Mouse (Mus musculus) stomach, embryonic 14.5 days (tissue): ENCODE measurements around the gene F2rl3. TPM values are rescaled to one million over a fixed set of nuclear protein-coding genes. Genes with fewer than 3 reads are reported as not detected.

Source experiments
- ATAC-seq: fragments of 200-750 bp; cut with Nextera tagmentation; 2 replicates; pipeline ENCODE4 v1.8.0; 2017; ENCODE audit warnings: low read depth, moderate TSS enrichment; ENCODE audit not compliant: insufficient number of reproducible peaks, insufficient read depth, low FRiP score
- H3K27ac ChIP-seq: fragments of 300-500 bp; sonication (generic); 2 replicates; pipeline ENCODE4 v1.5.1; 2014; ENCODE audit warnings: mild to moderate bottlenecking, low read length, moderate library complexity, mixed read lengths
- H3K27me3 ChIP-seq: fragments of 300-500 bp; sonication (generic); 2 replicates; pipeline ENCODE4 v1.6.1; 2014; ENCODE audit warnings: low read length, control low read depth, mixed read lengths; ENCODE audit not compliant: control insufficient read depth, insufficient read depth
- H3K36me3 ChIP-seq: fragments of 300-500 bp; sonication (generic); 2 replicates; pipeline ENCODE4 v1.6.1; 2014; ENCODE audit warnings: mild to moderate bottlenecking, control low read depth, low read length, moderate library complexity, mixed read lengths; ENCODE audit not compliant: control insufficient read depth, insufficient read depth
- H3K4me1 ChIP-seq: fragments of 300-500 bp; sonication (generic); 2 replicates; pipeline ENCODE4 v1.6.1; 2014; ENCODE audit warnings: low read length, control low read depth, mixed read lengths; ENCODE audit not compliant: control insufficient read depth, insufficient read depth
- H3K4me2 ChIP-seq: fragments of 300-500 bp; sonication (generic); replicated peaks from 2 replicates; pipeline ENCODE4 v1.6.1; 2014; ENCODE audit warnings: low read depth, low read length, control low read depth
- H3K4me3 ChIP-seq: fragments of 300-500 bp; sonication (generic); 2 replicates; pipeline ENCODE4 v1.5.1; 2014; ENCODE audit warnings: low read depth, low read length, control low read depth
- H3K9ac ChIP-seq: fragments of 300-500 bp; sonication (generic); replicated peaks from 2 replicates; pipeline ENCODE4 v1.6.1; 2014; ENCODE audit warnings: low read depth, mild to moderate bottlenecking, control low read depth, low read length, moderate library complexity, mixed read lengths
- H3K9me3 ChIP-seq: fragments of 300-500 bp; sonication (generic); 2 replicates; pipeline ENCODE4 v1.6.1; 2016; ENCODE audit warnings: low read depth, low read length, control low read depth; ENCODE audit not compliant: control insufficient read depth
- WGBS: fragments of 180-500 bp; shearing (Covaris S2); extraction: QIAGEN DNeasy Blood & Tissue Kit; methylation state at CpG from one replicate; pipeline ENCODE4 v1.1.7; 2014; 5-methylcytosine and 5-hydroxymethylcytosine counted together
- polyA plus RNA-seq: library from polyadenylated mRNA; unstranded; fragments of >200 nt; fragmentation: Nextera tagmentation; extraction: Ambion mirVana; gene quantifications from 2 replicates; pipeline ENCODE4 v1.2.1, GENCODE M21; 2014

The F2rl3 gene
- polyA plus RNA-seq, 1 experiment from 2014 or later: 2.5 TPM

DNA sequence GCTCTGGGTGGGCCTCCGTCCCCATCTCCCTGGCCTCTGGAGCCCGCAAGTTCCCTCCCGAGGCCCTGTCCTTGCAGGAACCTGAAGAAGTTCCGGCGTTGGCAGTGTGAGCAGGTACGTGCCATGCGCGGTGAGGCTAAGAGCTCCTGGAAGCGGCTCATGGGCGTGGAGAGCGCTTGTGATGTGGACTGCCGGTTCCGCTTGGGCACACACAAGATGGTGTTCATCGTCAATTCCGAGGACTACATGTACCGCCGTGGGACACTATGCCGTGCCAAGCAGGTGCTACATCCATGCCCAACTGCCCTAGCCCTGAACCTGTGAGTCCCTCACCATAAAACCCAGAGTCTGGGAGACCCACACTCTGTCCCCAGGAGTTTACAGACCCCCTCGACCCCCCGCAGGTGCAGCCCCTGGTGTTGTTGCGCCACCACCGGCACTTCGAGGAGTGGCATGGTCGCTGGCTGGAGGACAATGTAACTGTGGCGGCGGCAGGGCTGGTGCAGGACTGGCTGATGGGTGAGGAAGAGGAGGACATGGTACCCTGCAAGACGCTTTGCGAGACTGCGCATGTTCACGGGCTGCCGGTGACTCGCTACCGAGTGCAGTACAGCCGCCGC is 4.8 kb upstream of the F2rl3 start:
- Histone ChIP-seq H3K4me2 (no peak overlapping the region), H3K27ac (no peak overlapping the region), H3K4me3 (no peak overlapping the region), H3K9me3 (no peaks in the 10 kb centered on the region), H3K27me3 (no peaks in the 10 kb centered on the region), H3K9ac (no peak overlapping the region), H3K4me1 (no peaks in the 10 kb centered on the region), H3K36me3 (peaks cover 50% of the 10 kb centered on the region)
- ATAC-seq: no peak; the same call in 1 of the 2 replicates
- WGBS: 95% methylated on average over 35 of the region's 35 CpGs

DNA sequence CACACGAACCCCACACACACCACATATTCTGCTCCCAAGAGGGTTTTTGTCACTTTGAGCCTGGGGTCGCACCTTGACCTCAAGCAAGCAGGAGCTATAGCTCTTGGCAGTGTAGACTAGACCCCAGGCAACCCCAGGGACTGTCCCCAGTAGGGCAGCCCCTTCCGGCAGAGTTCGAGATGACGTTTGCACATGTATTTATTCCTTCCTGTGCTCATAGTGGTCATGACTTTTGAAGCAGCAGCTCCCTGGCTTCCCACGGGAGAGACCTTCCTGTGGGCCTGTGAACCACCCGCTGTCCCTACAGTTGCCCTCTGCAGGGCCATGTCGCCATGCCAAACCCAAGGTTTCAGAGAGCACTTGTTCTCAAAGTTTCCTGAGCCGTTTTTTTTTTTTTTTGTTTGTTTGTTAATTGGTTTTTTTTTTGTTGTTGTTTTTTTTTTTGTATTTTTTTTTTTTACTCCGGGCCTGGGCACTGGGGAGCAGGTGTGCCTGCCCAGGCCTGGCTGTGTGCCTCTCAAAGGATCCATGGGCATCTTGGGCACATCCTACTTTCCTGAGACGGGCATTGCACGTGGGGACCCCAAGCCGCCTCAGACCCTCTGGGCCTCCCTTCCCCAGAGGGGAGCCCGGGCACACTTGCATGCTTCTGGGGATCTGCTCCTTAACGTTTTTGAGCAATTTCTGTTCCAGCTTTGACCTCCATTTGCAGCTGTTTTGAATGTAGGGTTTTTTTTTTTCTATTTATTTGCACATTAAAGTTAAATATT is 4.1 kb upstream of the F2rl3 start:
- Histone ChIP-seq H3K4me1 (no peaks in the 10 kb centered on the region), H3K4me3 (no peak overlapping the region), H3K36me3 (peaks cover 44% of the 10 kb centered on the region), H3K9me3 (no peaks in the 10 kb centered on the region), H3K27ac (no peak overlapping the region), H3K27me3 (no peaks in the 10 kb centered on the region), H3K9ac (no peak overlapping the region), H3K4me2 (no peak overlapping the region)
- no peak for ATAC-seq
- 91% methylated on average over 15 of the region's 15 CpGs for whole genome bisulfite sequencing

DNA sequence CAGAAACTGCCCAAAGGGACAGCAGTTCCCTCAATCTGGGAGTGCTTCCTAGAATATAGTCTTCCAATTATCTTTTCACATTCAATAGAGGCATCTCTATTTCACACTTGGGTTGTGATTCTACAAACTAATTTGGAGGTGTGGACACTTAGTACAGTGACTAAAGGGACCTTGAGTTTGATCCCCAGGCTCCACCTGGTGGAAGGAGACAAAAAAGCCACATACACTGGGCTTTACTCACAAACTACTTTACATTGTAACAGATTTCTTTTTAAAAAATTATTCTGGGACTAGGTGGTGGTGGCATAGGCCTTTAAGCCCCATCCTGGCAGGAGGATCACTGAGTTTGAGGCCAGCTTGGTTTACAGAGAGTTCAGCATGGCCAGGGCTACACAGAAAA is 3.4 kb upstream of the F2rl3 start:
- H3K27ac ChIP-seq: no peak overlapping the region
- no peaks in the 10 kb centered on the region for H3K27me3 ChIP-seq
- H3K36me3 ChIP-seq: peaks cover 37% of the 10 kb centered on the region
- no peak for ATAC-seq
- no peaks in the 10 kb centered on the region for H3K9me3 ChIP-seq
- no peak overlapping the region for H3K9ac ChIP-seq
- no peaks in the 10 kb centered on the region for H3K4me1 ChIP-seq
- H3K4me2 ChIP-seq: no peak overlapping the region
- no peak overlapping the region for H3K4me3 ChIP-seq

DNA sequence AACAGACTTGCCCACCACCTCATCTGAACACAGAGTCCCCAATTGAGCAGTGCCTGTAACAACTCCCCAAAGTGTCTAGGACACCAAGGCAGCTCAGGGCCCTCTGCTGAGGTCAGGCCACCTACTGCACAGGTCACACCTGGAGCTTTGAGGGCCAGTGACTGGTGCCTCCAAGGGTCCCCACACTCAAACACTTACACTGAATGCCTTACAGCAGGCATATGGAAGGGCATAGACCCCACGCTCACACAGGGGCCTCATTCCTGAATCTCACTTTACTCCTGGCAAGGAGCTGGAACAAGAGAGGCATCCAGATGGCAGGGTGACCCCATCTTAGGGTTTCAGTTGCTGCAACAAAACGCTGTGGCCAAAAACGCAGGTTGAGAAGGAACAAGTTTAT is 1.5 kb upstream of the F2rl3 start:
- Histone ChIP-seq H3K4me2 (no peak overlapping the region), H3K9me3 (no peaks in the 10 kb centered on the region), H3K36me3 (peaks cover 29% of the 10 kb centered on the region), H3K4me3 (no peak overlapping the region), H3K9ac (no peak overlapping the region), H3K27me3 (no peaks in the 10 kb centered on the region), H3K4me1 (no peaks in the 10 kb centered on the region), H3K27ac (no peak overlapping the region)
- WGBS: 90% methylated on average over 3 of the region's 3 CpGs
- ATAC-seq: no peak

DNA sequence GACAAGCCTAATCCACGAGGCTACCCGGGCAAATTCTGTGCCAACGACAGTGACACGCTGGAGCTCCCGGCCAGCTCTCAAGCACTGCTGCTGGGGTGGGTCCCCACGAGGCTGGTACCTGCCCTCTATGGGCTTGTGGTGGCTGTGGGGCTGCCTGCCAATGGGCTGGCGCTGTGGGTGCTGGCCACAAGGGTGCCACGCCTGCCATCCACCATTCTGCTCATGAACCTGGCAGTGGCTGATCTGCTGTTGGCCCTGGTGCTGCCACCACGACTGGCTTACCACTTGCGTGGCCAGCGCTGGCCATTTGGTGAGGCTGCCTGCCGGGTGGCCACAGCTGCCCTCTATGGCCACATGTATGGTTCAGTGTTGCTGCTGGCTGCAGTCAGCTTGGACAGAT is 626 bp downstream of the F2rl3 start:
- WGBS: 86% methylated on average over 12 of the region's 12 CpGs
- H3K36me3 ChIP-seq: peaks cover 9% of the 10 kb centered on the region; the same call in 1 of the 2 replicates
- no peaks in the 10 kb centered on the region for H3K4me1 ChIP-seq
- H3K4me2 ChIP-seq: no peak overlapping the region
- peak overlapping the region; percentile 44; the same call in 1 of the 2 replicates for H3K27ac ChIP-seq
- H3K27me3 ChIP-seq: no peaks in the 10 kb centered on the region
- ATAC-seq: no peak
- H3K9ac ChIP-seq: no peak overlapping the region
- no peaks in the 10 kb centered on the region for H3K9me3 ChIP-seq
- no peak overlapping the region for H3K4me3 ChIP-seq

DNA sequence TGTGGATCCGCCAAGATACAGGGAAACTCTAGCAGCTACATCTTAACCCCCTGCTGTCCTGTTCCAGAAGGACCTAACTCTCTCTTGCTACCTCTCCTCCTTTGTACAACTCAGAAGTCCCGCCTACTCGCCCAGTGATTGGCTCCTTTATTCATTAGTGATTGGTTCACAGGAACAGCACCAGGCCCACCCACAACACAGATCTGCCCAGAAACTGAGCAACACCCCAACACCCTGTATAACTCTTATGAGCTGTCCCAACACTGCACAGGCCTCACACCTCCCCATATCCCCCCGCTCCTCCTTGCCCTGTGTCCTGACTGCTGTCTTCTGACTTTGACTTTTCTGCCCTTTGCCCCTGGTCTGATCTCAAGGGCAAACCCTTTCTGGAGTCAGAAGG is 4.0 kb downstream of the F2rl3 start:
- Histone ChIP-seq H3K27me3 (no peaks in the 10 kb centered on the region), H3K9ac (no peak overlapping the region), H3K4me1 (no peaks in the 10 kb centered on the region), H3K4me2 (no peak overlapping the region), H3K4me3 (no peak overlapping the region), H3K27ac (no peak overlapping the region), H3K9me3 (no peaks in the 10 kb centered on the region), H3K36me3 (no peaks in the 10 kb centered on the region)
- 80% methylated on average over 4 of the region's 4 CpGs for WGBS
- no peak for ATAC-seq

DNA sequence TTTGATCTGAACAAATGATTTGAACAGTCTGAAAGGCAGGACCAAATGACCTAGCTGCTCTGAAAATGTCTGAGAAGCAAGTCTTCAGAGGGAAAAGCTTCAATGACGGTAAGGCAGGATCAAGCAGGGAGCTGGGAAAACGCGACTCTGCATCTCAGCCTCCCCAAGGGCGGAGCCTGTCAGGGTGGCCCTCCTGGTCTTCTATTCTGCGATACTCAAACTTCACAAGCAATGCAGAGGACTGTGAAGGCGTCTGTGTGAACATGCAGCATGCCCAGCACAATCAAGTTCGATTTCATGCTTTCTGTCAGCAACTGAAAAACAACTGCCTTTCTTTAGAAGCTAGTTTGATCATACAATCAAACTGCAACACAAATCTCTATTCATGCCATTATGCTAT is 5.1 kb downstream of the F2rl3 start:
- ATAC-seq: no peak
- no peak overlapping the region for H3K4me3 ChIP-seq
- no peaks in the 10 kb centered on the region for H3K9me3 ChIP-seq
- WGBS: 26% methylated on average over 7 of the region's 7 CpGs
- no peak overlapping the region for H3K9ac ChIP-seq
- no peaks in the 10 kb centered on the region for H3K27me3 ChIP-seq
- H3K36me3 ChIP-seq: no peaks in the 10 kb centered on the region
- no peaks in the 10 kb centered on the region for H3K4me1 ChIP-seq
- H3K4me2 ChIP-seq: no peak overlapping the region
- H3K27ac ChIP-seq: no peak overlapping the region

DNA sequence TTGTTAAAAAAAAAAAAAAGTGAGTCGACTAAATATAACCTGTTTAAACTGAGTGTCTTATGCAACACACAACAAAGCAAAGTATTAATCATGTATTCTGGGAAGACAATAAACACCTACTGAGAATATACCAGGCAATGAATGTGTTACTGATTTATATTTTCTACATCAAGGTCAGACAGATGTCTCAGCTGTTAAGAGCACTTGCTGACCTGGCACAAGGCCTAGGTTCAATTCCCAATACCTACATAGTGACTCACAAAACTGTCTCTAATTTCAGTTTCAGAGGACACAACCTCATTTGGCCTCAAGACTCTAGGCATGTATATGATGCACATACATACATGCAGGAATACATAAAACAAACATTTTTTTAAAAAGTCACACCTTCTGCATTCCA is 16.1 kb downstream of the F2rl3 start:
- no peaks in the 10 kb centered on the region for H3K27me3 ChIP-seq
- ATAC-seq: no peak
- no peak overlapping the region for H3K9ac ChIP-seq
- no peaks in the 10 kb centered on the region for H3K36me3 ChIP-seq
- no peak overlapping the region for H3K4me3 ChIP-seq
- 88% methylated on average over 1 of the region's 1 CpGs for WGBS
- no peak overlapping the region for H3K27ac ChIP-seq
- H3K9me3 ChIP-seq: no peaks in the 10 kb centered on the region
- H3K4me1 ChIP-seq: no peaks in the 10 kb centered on the region
- H3K4me2 ChIP-seq: no peak overlapping the region

DNA sequence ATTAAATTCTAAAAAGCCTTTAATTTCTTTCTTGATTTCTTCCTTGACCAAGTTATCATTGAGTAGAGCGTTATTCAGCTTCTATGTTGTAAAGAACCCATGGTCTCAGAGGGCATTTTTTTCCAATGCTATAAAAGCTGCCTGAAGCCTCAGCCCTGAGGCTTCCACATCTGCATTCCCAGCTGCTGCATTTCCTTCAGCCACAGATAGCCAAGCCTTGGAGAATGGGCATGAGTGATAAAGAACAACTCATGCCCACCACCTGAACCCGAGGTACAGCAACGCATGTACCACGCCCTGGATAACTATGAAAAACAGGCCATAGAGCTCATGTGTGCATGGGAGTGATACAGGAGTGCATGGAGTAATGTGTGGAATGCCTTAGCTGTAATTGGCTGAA is 19.0 kb downstream of the F2rl3 start:
- Histone ChIP-seq H3K27ac (no peak overlapping the region), H3K9me3 (no peaks in the 10 kb centered on the region), H3K4me2 (no peak overlapping the region), H3K4me1 (no peaks in the 10 kb centered on the region), H3K4me3 (no peak overlapping the region), H3K27me3 (no peaks in the 10 kb centered on the region), H3K36me3 (no peaks in the 10 kb centered on the region), H3K9ac (no peak overlapping the region)
- ATAC-seq: no peak
- WGBS: 88% methylated on average over 4 of the region's 4 CpGs
